Mouse (Mus musculus) gastrocnemius, postnatal 25 days (tissue): ENCODE results near the gene Nup188. TPM values are rescaled to one million over a fixed set of nuclear protein-coding genes. Genes with fewer than 3 reads are reported as not detected.

Source experiments
- DNase-seq: peaks from one replicate; pipeline ENCODE4 v3.0.0; 2022
- total RNA-seq, 2 experiments: library from RNA; stranded (reverse); gene quantifications; 1 replicate in 1 of 2; 2 replicates in 1 of 2; pipeline ENCODE4 v1.2.3; 2021

Nup188 gene
- total RNA-seq, 2 experiments from 2014 or later: 7.8 to 9.9 TPM

GRCm38 (mm10) chr2:30256616-30257350, 29.4 kb upstream of the Nup188 start:
- DNase-seq: no peak

GRCm38 (mm10) chr2:30257699-30258460, 28.3 kb upstream of the Nup188 start:
- DNase-seq: no peak

- peak; percentile 79 for DNase-seq
These were observed 27.6 kb upstream of the Nup188 start for GRCm38 (mm10) chr2:30258600-30258999.

GRCm38 (mm10) chr2:30259131-30260064, 26.8 kb upstream of the Nup188 start:
- no peak for DNase-seq

GRCm38 (mm10) chr2:30261064-30261736, 25.0 kb upstream of the Nup188 start:
- no peak for DNase-seq

GRCm38 (mm10) chr2:30261921-30262839, 24.0 kb upstream of the Nup188 start:
- DNase-seq: no peak

- DNase-seq: peak; percentile 58
These were observed 23.3 kb upstream of the Nup188 start for GRCm38 (mm10) chr2:30262840-30263441.

- DNase-seq: no peak
These were observed 22.4 kb upstream of the Nup188 start for GRCm38 (mm10) chr2:30263811-30264210.

- DNase-seq: no peak
These were observed 21.3 kb upstream of the Nup188 start for GRCm38 (mm10) chr2:30264671-30265519.

- peak; percentile 88 for DNase-seq
These were observed 20.4 kb upstream of the Nup188 start, which contains the start of gene Phyhd1 for GRCm38 (mm10) chr2:30265767-30266253. Phyhd1 (plus strand) TSS chr2:30266203.

- DNase-seq: peak; percentile 81
These were observed 19.7 kb upstream of the Nup188 start for GRCm38 (mm10) chr2:30266392-30266941.

GRCm38 (mm10) chr2:30267466-30267865, 18.7 kb upstream of the Nup188 start:
- DNase-seq: no peak

- no peak for DNase-seq
These were observed 17.8 kb upstream of the Nup188 start for GRCm38 (mm10) chr2:30268371-30268770.

GRCm38 (mm10) chr2:30269241-30269990, 16.8 kb upstream of the Nup188 start:
- no peak for DNase-seq

- DNase-seq: peak; percentile 76
These were observed 16.1 kb upstream of the Nup188 start for GRCm38 (mm10) chr2:30270134-30270533.

GRCm38 (mm10) chr2:30280743-30281142, 5.5 kb upstream of the Nup188 start, which contains the start of gene Gm28038:
Gm28038 (plus strand) TSS chr2:30281043.
- no peak for DNase-seq

GRCm38 (mm10) chr2:30281651-30282050, 4.5 kb upstream of the Nup188 start:
- DNase-seq: no peak

GRCm38 (mm10) chr2:30283193-30283592, 3.0 kb upstream of the Nup188 start:
- DNase-seq: no peak
